Comparison of ENCODE assay signal across 7 mouse cellular contexts in genomic region chr19:10019214-10019760, GRCm38 (mm10). TPM values are rescaled to one million over a fixed set of nuclear protein-coding genes. Genes with fewer than 3 reads are reported as not detected.
DNase-seq lines count a peak whose midpoint lies in the region; ATAC-seq and TF ChIP-seq lines count a peak whose summit lies in the region.

No protein-coding gene starts in this region.

- DNase-seq in neural tube, embryonic 11.5 days (ENCODE audit: low spot score) = no peak
- no peak for DNase-seq in neural tube, embryonic 10.5 days (ENCODE audit: extremely low spot score, low spot score)
- no peak for DNase-seq in liver, embryonic 13.5 days
- DNase-seq in stomach, postnatal 0 days (ENCODE audit: low spot score) = no peak
- no peak for DNase-seq in frontal cortex, postnatal 36 days (ENCODE audit: low spot score in 2 of 2)
- no peak for DNase-seq in frontal cortex, adult 2 months (ENCODE audit: extremely low spot score in 1 of 2, low spot score in 1 of 2)

- H3K4me3 ChIP-seq in neural tube, embryonic 11.5 days (ENCODE audit: low read depth, low read length) = peak overlapping the region; percentile 51; the same call in 1 of the 2 replicates
- peak overlapping the region; percentile 62 for H3K4me3 ChIP-seq in heart, embryonic 15.5 days
- H3K4me3 ChIP-seq in liver, embryonic 13.5 days (replicated peaks) = peak overlapping the region; percentile 82
- peak overlapping the region; percentile 56 for H3K4me3 ChIP-seq in stomach, postnatal 0 days (ENCODE audit: low read depth, low read length)

- H3K27me3 ChIP-seq in neural tube, embryonic 11.5 days (ENCODE audit: control insufficient read depth, insufficient read depth, low read length) = no peaks in the 10 kb centered on the region
- no peaks in the 10 kb centered on the region for H3K27me3 ChIP-seq in heart, embryonic 15.5 days
- no peaks in the 10 kb centered on the region for H3K27me3 ChIP-seq in liver, embryonic 13.5 days
- H3K27me3 ChIP-seq in stomach, postnatal 0 days (ENCODE audit: control insufficient read depth, insufficient read depth, low read length) = no peaks in the 10 kb centered on the region

- no peak for TF ChIP-seq EP300 in stomach, postnatal 0 days (optimal IDR thresholded peaks at IDR 0.05)

- no peak overlapping the region for H3K27ac ChIP-seq in neural tube, embryonic 11.5 days (ENCODE audit: low read depth, low read length)
- no peak overlapping the region for H3K27ac ChIP-seq in heart, embryonic 15.5 days
- peak overlapping the region; percentile 65 for H3K27ac ChIP-seq in liver, embryonic 13.5 days
- no peak overlapping the region for H3K27ac ChIP-seq in stomach, postnatal 0 days (replicated peaks)

- no peak for TF ChIP-seq CTCF in stomach, postnatal 0 days (IDR thresholded peaks at IDR 0.05; ENCODE audit: low read depth)

- H3K9me3 ChIP-seq in neural tube, embryonic 11.5 days (ENCODE audit: control insufficient read depth, low read length) = no peaks in the 10 kb centered on the region
- H3K9me3 ChIP-seq in heart, embryonic 15.5 days (replicated peaks) = no peaks in the 10 kb centered on the region
- H3K9me3 ChIP-seq in liver, embryonic 13.5 days (replicated peaks) = no peaks in the 10 kb centered on the region
- H3K9me3 ChIP-seq in stomach, postnatal 0 days (ENCODE audit: control insufficient read depth, low read length) = no peaks in the 10 kb centered on the region

- WGBS in neural tube, embryonic 11.5 days = 59% methylated on average over 4 of the region's 4 CpGs
- 67% methylated on average over 4 of the region's 4 CpGs for WGBS in heart, embryonic 15.5 days
- 72% methylated on average over 4 of the region's 4 CpGs for WGBS in liver, embryonic 13.5 days (ENCODE audit: insufficient replicate concordance)
- 65% methylated on average over 4 of the region's 4 CpGs for WGBS in stomach, postnatal 0 days

- peaks cover 6% of the 10 kb centered on the region; the same call in 1 of the 2 replicates for H3K4me1 ChIP-seq in neural tube, embryonic 11.5 days (ENCODE audit: control insufficient read depth, insufficient read depth, low read length)
- peaks cover 54% of the 10 kb centered on the region for H3K4me1 ChIP-seq in heart, embryonic 15.5 days (replicated peaks)
- H3K4me1 ChIP-seq in liver, embryonic 13.5 days (replicated peaks) = peaks cover 91% of the 10 kb centered on the region
- H3K4me1 ChIP-seq in stomach, postnatal 0 days (replicated peaks; ENCODE audit: control insufficient read depth, insufficient read depth) = peaks cover 8% of the 10 kb centered on the region; the same call in 1 of the 2 replicates

- H3K9ac ChIP-seq in neural tube, embryonic 11.5 days (ENCODE audit: low read length) = no peak overlapping the region
- peak overlapping the region; percentile 71; the same call in 1 of the 2 replicates for H3K9ac ChIP-seq in heart, embryonic 15.5 days
- H3K9ac ChIP-seq in liver, embryonic 13.5 days = peak overlapping the region; percentile 95
- H3K9ac ChIP-seq in stomach, postnatal 0 days (ENCODE audit: low read length) = peak overlapping the region; percentile 68; the same call in 1 of the 2 replicates

- no peaks in the 10 kb centered on the region for H3K36me3 ChIP-seq in neural tube, embryonic 11.5 days (ENCODE audit: control insufficient read depth, insufficient read depth, low read length)
- no peaks in the 10 kb centered on the region for H3K36me3 ChIP-seq in heart, embryonic 15.5 days
- peaks cover 66% of the 10 kb centered on the region for H3K36me3 ChIP-seq in liver, embryonic 13.5 days
- no peaks in the 10 kb centered on the region for H3K36me3 ChIP-seq in stomach, postnatal 0 days (ENCODE audit: control insufficient read depth, insufficient read depth, low read length)

- ATAC-seq in neural tube, embryonic 11.5 days (ENCODE audit: insufficient read depth, low FRiP score, low TSS enrichment) = no peak
- no peak for ATAC-seq in heart, embryonic 15.5 days (replicated peaks; ENCODE audit: insufficient number of reproducible peaks, insufficient read depth, low FRiP score, low read depth)
- no peak for ATAC-seq in liver, embryonic 13.5 days (ENCODE audit: low read depth)
- ATAC-seq in stomach, postnatal 0 days (ENCODE audit: low FRiP score, low TSS enrichment) = no peak

- H3K4me2 ChIP-seq in neural tube, embryonic 11.5 days (ENCODE audit: low read depth) = peak overlapping the region; percentile 80
- H3K4me2 ChIP-seq in heart, embryonic 15.5 days = peak overlapping the region; percentile 90
- peak overlapping the region; percentile 98 for H3K4me2 ChIP-seq in liver, embryonic 13.5 days
- peak overlapping the region; percentile 83 for H3K4me2 ChIP-seq in stomach, postnatal 0 days (replicated peaks; ENCODE audit: low read depth)

RNA-seq across cellular contexts. Expression of gene Rab3il1, which starts 17.8 kb away (rescaled TPM):
- polyA plus RNA-seq in neural tube, embryonic 11.5 days (2014; fragmentation: Nextera tagmentation; extraction: Ambion mirVana) = 42.6 and 43.0 TPM in 2 replicates
- 21.8 and 30.0 TPM in 2 replicates for polyA plus RNA-seq in heart, embryonic 15.5 days (2015; fragmentation: Nextera tagmentation; extraction: Ambion mirVana)
- polyA plus RNA-seq in liver, embryonic 13.5 days (2015; fragmentation: Nextera tagmentation; extraction: Ambion mirVana) = 196 and 207 TPM in 2 replicates
- polyA plus RNA-seq in stomach, postnatal 0 days (2015; fragmentation: Nextera tagmentation; extraction: Ambion mirVana) = 14.7 and 14.8 TPM in 2 replicates
- 11.3 and 13.6 TPM in 2 replicates for polyA plus RNA-seq in frontal cortex, adult 2 months (2012; rRNA removed)

RNA-seq across cellular contexts. Expression of gene Best1, which starts 17.9 kb away (rescaled TPM):
- polyA plus RNA-seq in neural tube, embryonic 11.5 days (2014; fragmentation: Nextera tagmentation; extraction: Ambion mirVana) = 1.0 and 1.5 TPM in 2 replicates
- polyA plus RNA-seq in heart, embryonic 15.5 days (2015; fragmentation: Nextera tagmentation; extraction: Ambion mirVana) = 0.19 and 0.25 TPM in 2 replicates
- 0.17 and 0.20 TPM in 2 replicates for polyA plus RNA-seq in liver, embryonic 13.5 days (2015; fragmentation: Nextera tagmentation; extraction: Ambion mirVana)
- 0.36 and 0.58 TPM in 2 replicates for polyA plus RNA-seq in stomach, postnatal 0 days (2015; fragmentation: Nextera tagmentation; extraction: Ambion mirVana)
- polyA plus RNA-seq in frontal cortex, adult 2 months (2012; rRNA removed) = 0.59 and 0.74 TPM in 2 replicates

RNA-seq across cellular contexts. Expression of gene Fads3, which starts 22.1 kb away (rescaled TPM):
- polyA plus RNA-seq in neural tube, embryonic 11.5 days (2014; fragmentation: Nextera tagmentation; extraction: Ambion mirVana) = 6.1 and 6.2 TPM in 2 replicates
- polyA plus RNA-seq in heart, embryonic 15.5 days (2015; fragmentation: Nextera tagmentation; extraction: Ambion mirVana) = 39.4 and 43.9 TPM in 2 replicates
- 5.3 and 7.3 TPM in 2 replicates for polyA plus RNA-seq in liver, embryonic 13.5 days (2015; fragmentation: Nextera tagmentation; extraction: Ambion mirVana)
- 27.5 and 31.2 TPM in 2 replicates for polyA plus RNA-seq in stomach, postnatal 0 days (2015; fragmentation: Nextera tagmentation; extraction: Ambion mirVana)
- polyA plus RNA-seq in frontal cortex, adult 2 months (2012; rRNA removed) = 26.5 and 28.4 TPM in 2 replicates

RNA-seq across cellular contexts. Expression of gene Fth1, which starts 38.9 kb away (rescaled TPM):
- 1,187 and 1,207 TPM in 2 replicates for polyA plus RNA-seq in neural tube, embryonic 11.5 days (2014; fragmentation: Nextera tagmentation; extraction: Ambion mirVana)
- 1,879 and 1,985 TPM in 2 replicates for polyA plus RNA-seq in heart, embryonic 15.5 days (2015; fragmentation: Nextera tagmentation; extraction: Ambion mirVana)
- 5,062 and 5,153 TPM in 2 replicates for polyA plus RNA-seq in liver, embryonic 13.5 days (2015; fragmentation: Nextera tagmentation; extraction: Ambion mirVana)
- polyA plus RNA-seq in stomach, postnatal 0 days (2015; fragmentation: Nextera tagmentation; extraction: Ambion mirVana) = 2,976 and 2,992 TPM in 2 replicates
- polyA plus RNA-seq in frontal cortex, adult 2 months (2012; rRNA removed) = 3,721 and 5,002 TPM in 2 replicates
